Mouse (Mus musculus) megakaryocyte, embryonic 14.5 days (primary cell): ENCODE data around the gene Fbxo6.

ENCODE experiments used
- FLI1 ChIP-seq: IDR thresholded peaks from 2 replicates; pipeline ENCODE4 v1.6.1; 2012; ENCODE audit warnings: low read length, inconsistent platforms, mixed read lengths
- GATA1 ChIP-seq: IDR thresholded peaks from 3 replicates; pipeline ENCODE4 v1.6.1; 2012; ENCODE audit warnings: mixed read lengths, low read length, inconsistent platforms, borderline replicate concordance

DNA sequence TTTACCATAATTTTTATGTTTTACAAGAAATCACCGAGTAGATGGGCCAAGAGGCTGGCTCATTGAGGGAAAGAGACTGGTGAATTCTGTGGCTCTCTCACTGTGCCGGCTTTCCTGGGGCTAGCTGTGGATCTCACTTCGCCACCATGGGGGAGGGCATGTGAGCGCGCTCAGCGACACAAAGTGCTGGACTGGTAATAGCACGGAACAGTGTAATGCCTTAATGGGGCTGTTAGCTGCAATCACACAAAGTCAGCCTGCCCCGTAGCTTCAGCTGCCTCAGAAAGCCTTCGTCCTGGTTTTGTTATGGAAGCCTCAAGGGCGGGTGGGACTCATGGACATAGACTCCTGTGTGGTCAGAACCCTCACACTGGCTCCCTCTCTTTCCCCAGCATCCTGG is 46.8 kb upstream of the Fbxo6 start:
- TF ChIP-seq GATA1 (no peak), FLI1 (no peak)
